ENCODE assay signal across 20 mouse cellular contexts in genomic region chr2:10321093-10321492, GRCm38 (mm10). TPM values are rescaled to one million over a fixed set of nuclear protein-coding genes. Genes with fewer than 3 reads are reported as not detected.
A peak's percentile ranks its signal among the peaks of the same experiment; 100 is the strongest.
DNase-seq lines count a peak whose midpoint lies in the region; ATAC-seq and TF ChIP-seq lines count a peak whose summit lies in the region.
"Had no signal": no experiment of that assay in that cellular context is flagged by ENCODE, and none has a peak within 500 bp of the region (broad histone marks: within the 10 kb centered on the region; RNA-seq: fewer than 3 reads in every experiment).

No protein-coding gene starts in this region.

- H3K4me2 ChIP-seq in midbrain, postnatal 0 days (ENCODE audit: low read depth, low read length, poor library complexity, severe bottlenecking) = no peak overlapping the region
- no peak overlapping the region for H3K4me2 ChIP-seq in midbrain, embryonic 14.5 days (ENCODE audit: low read length)
- no peak overlapping the region for H3K4me2 ChIP-seq in neural tube, embryonic 15.5 days
- H3K4me2 ChIP-seq: limb, embryonic 13.5 days had no signal

- no peak overlapping the region for H3K4me3 ChIP-seq in kidney, adult 2 months (ENCODE audit: insufficient read depth, low read depth, low read length)
- no peak overlapping the region for H3K4me3 ChIP-seq in midbrain, postnatal 0 days (ENCODE audit: low read depth, low read length)
- no peak overlapping the region for H3K4me3 ChIP-seq in midbrain, embryonic 14.5 days (replicated peaks; ENCODE audit: low read depth, low read length)
- H3K4me3 ChIP-seq in neural tube, embryonic 15.5 days (replicated peaks) = no peak overlapping the region
- H3K4me3 ChIP-seq: heart, embryonic 10.5 days; limb, embryonic 13.5 days; midbrain, embryonic 10.5 days; myocyte had no signal

- no peaks in the 10 kb centered on the region for H3K36me3 ChIP-seq in kidney, adult 2 months (ENCODE audit: control insufficient read depth, insufficient read depth, low read length)
- H3K36me3 ChIP-seq in midbrain, postnatal 0 days (ENCODE audit: insufficient read depth, low read length) = no peaks in the 10 kb centered on the region
- H3K36me3 ChIP-seq in midbrain, embryonic 14.5 days (ENCODE audit: control insufficient read depth, insufficient read depth, low read length) = no peaks in the 10 kb centered on the region
- H3K36me3 ChIP-seq in neural tube, embryonic 15.5 days = no peaks in the 10 kb centered on the region
- H3K36me3 ChIP-seq: heart, embryonic 10.5 days; limb, embryonic 13.5 days; midbrain, embryonic 10.5 days had no signal

- TF ChIP-seq CTCF in kidney, adult 2 months (conservative IDR thresholded peaks at IDR 0.05; ENCODE audit: insufficient read depth, insufficient read length, low read depth, low read length) = no peak
- TF ChIP-seq CTCF in midbrain, postnatal 0 days (IDR thresholded peaks at IDR 0.05) = no peak

- ATAC-seq in midbrain, postnatal 0 days (ENCODE audit: low FRiP score) = no peak
- no peak for ATAC-seq in midbrain, embryonic 14.5 days (ENCODE audit: low FRiP score, low TSS enrichment)
- ATAC-seq in neural tube, embryonic 15.5 days (ENCODE audit: low FRiP score) = peak; percentile 65
- ATAC-seq: forebrain, postnatal 0 days; inflammation-experienced regulatory T-cells, adult 6 months had no signal

- H3K4me1 ChIP-seq in kidney, adult 2 months (ENCODE audit: control insufficient read depth, insufficient read depth, low read length) = no peaks in the 10 kb centered on the region
- no peaks in the 10 kb centered on the region for H3K4me1 ChIP-seq in midbrain, postnatal 0 days (ENCODE audit: insufficient read depth, low read length)
- no peaks in the 10 kb centered on the region for H3K4me1 ChIP-seq in midbrain, embryonic 14.5 days (ENCODE audit: control insufficient read depth, insufficient read depth, low read length)
- 0 out of 2 replicates have a peak, but pooled peaks cover 6% of the 10 kb centered on the region for H3K4me1 ChIP-seq in neural tube, embryonic 15.5 days
- H3K4me1 ChIP-seq: limb, embryonic 13.5 days; midbrain, embryonic 10.5 days had no signal

- H3K27ac ChIP-seq in kidney, adult 2 months (ENCODE audit: insufficient read depth, low read depth, low read length) = no peak overlapping the region
- no peak overlapping the region for H3K27ac ChIP-seq in midbrain, postnatal 0 days (ENCODE audit: low read depth, low read length)
- H3K27ac ChIP-seq in midbrain, embryonic 14.5 days (replicated peaks; ENCODE audit: low read depth, low read length) = no peak overlapping the region
- no peak overlapping the region for H3K27ac ChIP-seq in neural tube, embryonic 15.5 days (replicated peaks)
- H3K27ac ChIP-seq: heart, embryonic 10.5 days; kidney, postnatal 0 days; limb, embryonic 13.5 days; midbrain, embryonic 10.5 days had no signal

- 20% methylated on average over 6 of the region's 6 CpGs for WGBS in kidney, adult 2 months
- WGBS in midbrain, postnatal 0 days = 67% methylated on average over 6 of the region's 6 CpGs
- WGBS in midbrain, embryonic 14.5 days = 85% methylated on average over 6 of the region's 6 CpGs
- 50% methylated on average over 6 of the region's 6 CpGs for WGBS in neural tube, embryonic 15.5 days

- H3K27me3 ChIP-seq in kidney, adult 2 months (replicated peaks; ENCODE audit: control insufficient read depth, insufficient read depth, low read length) = no peaks in the 10 kb centered on the region; the same call in 1 of the 2 replicates
- H3K27me3 ChIP-seq in midbrain, postnatal 0 days (ENCODE audit: insufficient read depth, low read length) = no peaks in the 10 kb centered on the region
- H3K27me3 ChIP-seq in midbrain, embryonic 14.5 days (ENCODE audit: control insufficient read depth, insufficient read depth, low read length) = no peaks in the 10 kb centered on the region
- no peaks in the 10 kb centered on the region for H3K27me3 ChIP-seq in neural tube, embryonic 15.5 days (replicated peaks)

- no peak for TF ChIP-seq POLR2A in kidney, adult 2 months (IDR thresholded peaks at IDR 0.05; ENCODE audit: low read depth, low read length)

- no peaks in the 10 kb centered on the region for H3K9me3 ChIP-seq in midbrain, postnatal 0 days (ENCODE audit: low read length)
- H3K9me3 ChIP-seq in midbrain, embryonic 14.5 days (ENCODE audit: control insufficient read depth, low read length) = no peaks in the 10 kb centered on the region
- H3K9me3 ChIP-seq in neural tube, embryonic 15.5 days (replicated peaks) = no peaks in the 10 kb centered on the region
- H3K9me3 ChIP-seq: heart, embryonic 10.5 days; limb, embryonic 13.5 days; midbrain, embryonic 10.5 days had no signal

- DNase-seq in cerebellum, postnatal 14 days = peak; percentile 63 to 64
- no peak for DNase-seq in cerebellum, adult 9-10 months
- peak; percentile 30 for DNase-seq in kidney, postnatal 10 days
- no peak for DNase-seq in kidney, adult 2 months
- peak; percentile 72 for DNase-seq in midbrain, postnatal 0 days (ENCODE audit: low spot score)
- DNase-seq in midbrain, embryonic 14.5 days = no peak
- DNase-seq: adrenal gland, postnatal 36 days; cerebellum, adult 8-10 months; forebrain, postnatal 0 days; gastrocnemius, postnatal 25 days; heart, postnatal 10 days; right cerebral cortex, postnatal 14 days; thymus, postnatal 25 days had no signal

- H3K9ac ChIP-seq in midbrain, postnatal 0 days (replicated peaks; ENCODE audit: low read length, poor library complexity, severe bottlenecking) = no peak overlapping the region
- H3K9ac ChIP-seq in midbrain, embryonic 14.5 days (replicated peaks; ENCODE audit: low read length) = no peak overlapping the region
- no peak overlapping the region for H3K9ac ChIP-seq in neural tube, embryonic 15.5 days (replicated peaks)
- H3K9ac ChIP-seq: forebrain, postnatal 0 days; limb, embryonic 13.5 days had no signal

RNA-seq across cellular contexts. Expression of gene Sfmbt2, which starts 49.2 kb away (rescaled TPM):
- 0.07 and 0.16 TPM in 2 replicates for polyA plus RNA-seq in kidney, adult 2 months (2012; rRNA removed)
- 5.5 and 8.2 TPM in 2 replicates for total RNA-seq in midbrain, postnatal 0 days (2014; rRNA removed)
- polyA plus RNA-seq in midbrain, postnatal 0 days (2015; fragmentation: Nextera tagmentation; extraction: Ambion mirVana) = 4.6 and 5.3 TPM in 2 replicates
- 4.2 TPM in 2 replicates for polyA plus RNA-seq in midbrain, embryonic 14.5 days (2014; fragmentation: Nextera tagmentation; extraction: Ambion mirVana)
- polyA plus RNA-seq in neural tube, embryonic 15.5 days (2015; fragmentation: Nextera tagmentation; extraction: Ambion mirVana) = 6.5 and 7.1 TPM in 2 replicates

Comparison
In these comparisons a context has a peak if more than half of its experiments do, and no peak if none do; other contexts are left out.
1. DNase-seq: peak in cerebellum, postnatal 14 days (2 of 2), kidney, postnatal 10 days (single experiment) and midbrain, postnatal 0 days (single experiment); none in cerebellum, adult 9-10 months (single experiment), kidney, adult 2 months (single experiment) and midbrain, embryonic 14.5 days (single experiment).